Mouse (Mus musculus): ENCODE results near the gene Auts2.
A peak's percentile ranks its signal among the peaks of the same experiment; 100 is the strongest.

The Auts2 gene

DNA sequence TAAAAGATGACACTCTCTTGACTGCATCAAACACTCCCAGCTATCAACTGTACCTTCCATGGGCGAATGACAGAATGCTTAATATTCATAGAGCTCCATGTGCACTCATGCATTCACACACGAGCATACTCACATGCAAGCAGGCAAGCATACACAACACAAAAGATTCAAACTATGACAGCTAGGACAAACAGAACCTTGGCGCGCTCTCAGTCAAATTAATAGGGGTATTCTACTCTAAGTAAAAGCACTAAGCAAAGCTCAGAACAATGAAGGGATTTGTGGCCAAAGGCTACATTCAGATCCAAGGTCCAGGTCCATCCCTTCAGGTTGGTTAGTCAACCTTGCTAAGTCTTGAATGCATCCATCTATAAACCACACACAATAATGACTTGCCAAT is 219.5 kb downstream of the Auts2 start:
- no peak for DNase-seq (ENCODE audit: low read depth, low spot score)

DNA sequence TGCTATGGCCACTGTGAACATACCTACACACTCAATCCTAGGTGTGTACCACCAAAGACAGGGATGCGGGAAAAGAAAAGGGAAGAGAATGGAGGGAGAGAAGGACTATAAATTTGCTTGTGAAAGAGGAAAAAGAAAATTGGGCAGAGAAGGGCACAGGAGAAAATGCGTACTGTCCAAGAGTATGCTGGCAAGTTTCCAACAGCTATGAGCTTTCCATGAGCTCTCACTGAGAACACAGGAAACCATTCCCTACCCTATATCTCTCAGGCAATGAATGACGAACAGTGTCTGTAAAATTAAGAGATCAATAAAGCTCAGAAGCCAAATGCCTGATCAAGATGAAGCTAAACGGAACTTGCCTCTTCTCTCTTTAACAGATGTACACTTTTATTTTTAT is 220.2 kb downstream of the Auts2 start:
- DNase-seq (ENCODE audit: low read depth, low spot score), result no peak

DNA sequence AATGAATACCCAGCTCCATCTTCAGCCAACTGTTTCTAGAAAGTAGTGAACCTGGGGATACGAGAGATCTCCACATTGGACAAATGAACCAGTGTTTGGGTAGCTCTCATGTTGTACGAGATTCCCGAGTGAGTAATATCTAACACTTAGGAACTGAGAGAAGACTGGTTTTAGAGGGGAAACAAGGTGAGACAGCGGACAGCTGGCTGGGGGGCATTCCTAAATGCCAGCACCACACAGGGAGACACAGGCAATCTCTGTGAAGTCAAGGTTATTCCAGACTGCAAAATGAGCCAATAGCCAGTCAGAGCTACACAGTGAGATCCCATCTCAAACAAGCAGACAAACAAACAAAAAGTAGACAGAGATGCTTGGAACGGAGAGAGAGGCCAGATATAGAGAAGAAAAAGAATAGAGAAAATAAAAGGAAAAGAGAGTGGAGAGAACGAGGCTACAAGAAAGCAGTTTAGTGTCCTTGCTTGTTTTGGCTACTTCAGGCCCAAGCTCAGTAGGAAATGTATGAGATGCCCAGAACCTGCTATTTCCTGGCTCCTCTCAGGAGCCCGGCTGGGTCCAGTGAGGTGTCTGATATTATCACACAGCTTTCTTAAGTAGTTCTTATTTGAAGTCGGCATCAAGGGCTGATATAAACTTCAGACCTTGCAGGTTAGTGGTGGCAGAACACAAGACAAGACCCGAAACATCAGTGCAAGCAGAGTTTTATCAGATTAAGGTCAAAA is 224.9 kb downstream of the Auts2 start:
- DNase-seq (ENCODE audit: low read depth, low spot score), result no peak

DNA sequence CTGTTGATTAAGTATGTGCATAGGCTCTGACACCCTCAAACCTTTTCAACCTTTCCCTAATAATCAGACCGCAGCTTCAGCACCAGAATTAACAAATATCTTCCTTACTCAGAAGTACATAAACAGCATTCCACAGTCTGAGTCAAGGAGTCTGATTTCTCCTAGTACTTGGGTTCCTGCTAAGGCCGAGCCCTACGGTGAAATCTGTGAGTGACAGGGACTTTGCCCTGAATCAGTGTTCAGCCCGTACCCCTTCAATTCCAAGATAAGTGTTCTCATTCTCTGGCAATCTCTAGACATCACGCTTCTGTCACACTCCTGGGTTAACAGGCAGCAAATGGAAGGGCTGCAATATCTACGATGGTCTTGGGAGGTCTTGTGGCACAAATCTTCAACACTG is 226.2 kb downstream of the Auts2 start:
- no peak for DNase-seq (ENCODE audit: low read depth, low spot score)

DNA sequence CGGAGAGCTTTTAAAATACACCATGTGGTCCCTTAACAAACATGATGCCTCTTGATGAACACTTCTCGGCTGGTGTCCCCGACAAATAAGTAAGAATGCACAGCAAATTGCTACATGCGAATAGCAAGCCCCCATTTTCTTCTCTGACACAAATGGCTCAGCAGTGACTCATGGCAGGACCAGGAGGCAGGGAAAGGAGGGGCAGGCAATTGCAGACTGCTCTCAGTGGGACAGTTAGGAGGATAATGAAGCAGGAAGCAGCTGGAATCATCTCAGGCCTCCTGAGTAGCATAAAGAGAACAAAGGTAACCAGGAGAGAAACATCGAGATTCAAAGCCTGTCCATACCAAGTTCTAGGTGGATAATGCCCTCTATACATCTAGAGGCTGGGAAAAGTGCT is 228.8 kb downstream of the Auts2 start:
- DNase-seq (ENCODE audit: low read depth, low spot score), result no peak

DNA sequence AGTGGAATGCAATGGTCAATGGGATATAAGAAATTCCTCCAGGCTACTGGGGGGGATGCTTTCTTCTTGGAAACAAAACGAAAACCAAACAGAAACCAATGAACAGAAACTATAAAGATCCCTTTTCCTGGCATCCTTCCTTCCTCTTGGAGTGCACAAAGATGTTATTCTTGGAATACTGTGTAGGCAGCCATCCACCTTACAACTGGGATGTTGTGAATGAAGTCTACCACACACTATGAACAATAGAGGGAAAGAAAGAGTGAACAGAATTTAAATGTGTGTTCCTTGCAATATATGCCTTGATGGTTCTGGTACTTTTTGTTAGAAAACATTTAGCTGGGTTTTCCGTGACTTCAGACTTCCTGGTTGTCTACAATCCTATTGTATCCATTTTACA is 236.1 kb downstream of the Auts2 start:
- no peak for DNase-seq (ENCODE audit: low read depth, low spot score)

DNA sequence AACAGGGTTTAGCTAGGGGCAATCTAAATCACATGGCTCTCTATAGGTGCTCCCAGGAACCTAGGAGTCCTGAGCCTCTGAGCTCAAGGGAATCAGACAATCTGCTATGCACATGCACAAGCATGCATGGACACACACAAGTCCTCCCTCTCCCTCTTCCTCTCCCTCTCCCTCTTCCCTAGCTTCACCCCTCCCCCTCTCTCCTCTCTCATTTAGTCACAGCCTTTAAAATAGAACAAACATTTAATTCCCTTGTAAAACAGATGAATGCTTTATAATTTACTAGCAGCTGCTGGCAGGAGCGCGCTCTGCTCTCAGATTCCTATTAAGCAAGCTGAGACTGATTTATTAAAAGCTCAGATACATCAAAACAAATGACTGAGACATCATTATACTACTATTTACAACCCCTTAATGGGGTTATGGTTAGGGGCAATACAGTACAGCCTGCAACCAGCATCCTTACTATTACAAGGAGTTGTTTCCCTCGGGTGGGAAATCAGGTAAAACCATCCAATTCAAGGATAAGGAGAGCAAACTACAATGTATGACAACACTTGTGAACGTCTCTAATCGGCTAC is 237.7 kb downstream of the Auts2 start:
- DNase-seq (ENCODE audit: low read depth, low spot score), result no peak

DNA sequence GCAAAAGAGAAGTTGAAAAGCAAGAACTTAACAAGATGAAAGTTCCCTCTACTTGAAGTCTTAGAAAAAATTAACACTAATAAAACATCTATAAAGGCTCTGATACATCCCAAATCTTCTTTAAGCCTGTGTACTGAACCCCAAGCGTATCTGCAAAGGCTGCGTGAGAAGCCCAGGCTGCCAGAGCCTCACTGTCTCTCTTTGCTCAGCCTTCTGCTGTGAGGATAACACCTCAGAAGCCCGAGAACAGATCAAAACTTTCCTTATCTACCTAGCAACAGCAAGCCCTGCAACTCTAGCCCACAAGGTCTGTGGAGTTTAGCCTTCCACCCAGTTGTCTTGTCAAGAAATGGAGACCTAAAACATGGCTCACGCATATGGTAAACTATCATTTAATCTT is 240.4 kb downstream of the Auts2 start:
- no peak for DNase-seq (ENCODE audit: low read depth, low spot score)

DNA sequence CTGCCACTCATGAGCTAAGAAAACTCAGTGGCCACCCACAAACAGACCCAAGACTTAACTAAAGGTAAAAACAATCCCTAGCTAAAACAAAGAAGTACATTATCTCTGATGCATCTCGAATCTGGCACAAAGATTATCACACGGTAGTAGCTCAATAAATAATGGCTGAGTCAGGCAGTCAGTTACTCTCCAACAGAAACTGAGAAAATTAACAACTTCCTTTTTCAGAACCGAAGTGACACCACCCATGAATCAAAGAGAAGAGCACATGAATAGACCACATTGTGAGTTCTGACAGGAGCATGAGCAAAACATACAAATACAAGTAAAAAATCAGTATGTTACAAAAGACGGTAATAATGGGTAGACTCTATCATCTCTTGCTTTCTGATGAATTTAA is 242.3 kb downstream of the Auts2 start:
- DNase-seq (ENCODE audit: low read depth, low spot score), result no peak

DNA sequence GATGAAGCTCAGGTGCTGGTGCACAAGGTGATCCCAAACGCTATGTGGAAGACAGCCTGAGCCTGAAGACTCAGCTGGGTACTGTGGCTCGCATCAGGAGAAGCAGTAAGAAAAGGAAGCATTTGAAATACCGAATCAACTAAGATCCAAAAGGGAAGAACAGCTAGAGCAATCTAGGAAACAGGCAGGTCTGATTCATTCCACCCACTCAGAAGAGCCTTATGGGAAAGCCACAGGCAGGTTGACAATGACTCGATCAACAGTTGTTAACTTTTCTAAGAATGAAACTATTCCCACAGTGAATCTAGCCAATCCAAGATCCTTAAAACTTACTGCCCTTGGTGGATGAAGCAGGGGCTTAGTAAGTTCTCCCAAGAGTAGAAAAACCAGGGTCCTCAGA is 243.4 kb downstream of the Auts2 start:
- DNase-seq (ENCODE audit: low read depth, low spot score), result no peak

DNA sequence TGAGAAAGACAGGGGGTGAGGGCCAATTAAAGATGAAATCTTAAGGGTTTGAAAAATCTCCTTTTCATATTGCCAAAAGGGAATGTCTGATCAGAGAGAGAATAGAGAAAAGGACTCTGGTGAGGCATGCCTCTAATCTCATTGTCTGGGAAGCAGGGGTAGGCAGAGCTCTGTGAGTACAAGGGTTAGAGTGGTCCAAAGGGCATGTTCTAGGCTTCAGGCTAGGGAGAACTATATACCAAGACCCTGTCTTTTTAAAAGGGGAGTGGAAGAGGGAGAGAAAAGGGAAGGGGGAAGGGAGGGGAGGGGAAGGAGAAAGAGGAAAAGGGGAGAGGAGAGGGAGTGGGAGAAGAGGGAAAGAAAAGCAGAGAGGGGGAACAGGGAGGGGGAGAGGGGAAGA is 244.1 kb downstream of the Auts2 start:
- no peak for DNase-seq (ENCODE audit: low read depth, low spot score)

DNA sequence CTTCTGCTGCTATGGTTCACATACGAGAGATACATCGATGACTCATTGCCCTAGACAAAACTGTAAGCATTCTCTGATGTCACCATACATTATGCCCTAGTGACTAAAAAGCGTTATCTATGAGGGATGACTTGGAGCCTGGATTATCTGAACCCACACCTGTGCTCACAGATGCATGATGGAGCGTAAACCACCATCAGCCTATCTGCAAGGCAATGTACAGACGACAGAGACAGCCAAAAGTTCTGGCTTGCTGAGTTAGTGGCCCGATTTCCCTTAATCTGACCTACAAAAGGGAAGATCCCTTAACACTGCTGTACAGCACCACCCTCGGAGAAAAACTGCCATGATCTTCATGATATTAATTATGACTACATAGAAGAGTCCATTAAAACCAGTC is 245.8 kb downstream of the Auts2 start:
- no peak for DNase-seq (ENCODE audit: low read depth, low spot score)

DNA sequence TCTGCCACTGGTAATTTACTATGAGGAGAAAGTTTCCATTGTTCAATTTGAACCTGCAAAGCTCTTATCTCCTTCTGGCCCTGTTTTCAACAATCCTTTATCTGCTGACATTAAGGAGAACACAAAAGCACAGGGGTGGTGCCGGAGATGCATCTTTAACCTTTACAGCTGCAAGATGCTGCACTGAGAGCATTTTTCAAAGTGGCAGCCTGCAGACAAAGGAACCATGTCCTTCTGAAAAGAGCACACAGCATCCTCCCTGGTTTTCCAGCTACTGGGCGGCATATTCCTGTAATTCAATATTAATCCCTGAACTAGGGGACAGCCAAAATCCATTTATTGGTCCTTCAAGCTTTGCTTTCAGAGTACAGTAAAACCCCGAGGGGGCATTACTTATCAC is 248.7 kb downstream of the Auts2 start:
- DNase-seq (ENCODE audit: low read depth, low spot score), result peak; percentile 22

DNA sequence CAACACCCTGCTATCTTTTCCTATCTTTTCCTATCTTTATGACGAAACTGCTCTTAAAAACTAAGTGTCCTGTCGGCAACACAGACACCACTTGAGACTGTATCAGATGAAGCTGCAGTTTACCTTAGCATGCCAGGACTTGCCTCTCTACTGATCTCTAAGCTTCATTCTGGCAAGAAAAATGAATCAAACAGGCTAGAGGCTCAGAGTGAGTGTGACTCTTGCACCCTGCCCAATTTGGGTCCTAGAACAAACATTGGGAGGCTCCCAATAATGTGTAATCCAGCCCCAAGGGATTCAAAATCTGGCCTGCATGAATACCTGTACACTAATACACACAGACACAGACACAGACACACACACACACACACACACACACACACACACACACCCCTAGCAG is 250.2 kb downstream of the Auts2 start:
- DNase-seq (ENCODE audit: low read depth, low spot score), result no peak

DNA sequence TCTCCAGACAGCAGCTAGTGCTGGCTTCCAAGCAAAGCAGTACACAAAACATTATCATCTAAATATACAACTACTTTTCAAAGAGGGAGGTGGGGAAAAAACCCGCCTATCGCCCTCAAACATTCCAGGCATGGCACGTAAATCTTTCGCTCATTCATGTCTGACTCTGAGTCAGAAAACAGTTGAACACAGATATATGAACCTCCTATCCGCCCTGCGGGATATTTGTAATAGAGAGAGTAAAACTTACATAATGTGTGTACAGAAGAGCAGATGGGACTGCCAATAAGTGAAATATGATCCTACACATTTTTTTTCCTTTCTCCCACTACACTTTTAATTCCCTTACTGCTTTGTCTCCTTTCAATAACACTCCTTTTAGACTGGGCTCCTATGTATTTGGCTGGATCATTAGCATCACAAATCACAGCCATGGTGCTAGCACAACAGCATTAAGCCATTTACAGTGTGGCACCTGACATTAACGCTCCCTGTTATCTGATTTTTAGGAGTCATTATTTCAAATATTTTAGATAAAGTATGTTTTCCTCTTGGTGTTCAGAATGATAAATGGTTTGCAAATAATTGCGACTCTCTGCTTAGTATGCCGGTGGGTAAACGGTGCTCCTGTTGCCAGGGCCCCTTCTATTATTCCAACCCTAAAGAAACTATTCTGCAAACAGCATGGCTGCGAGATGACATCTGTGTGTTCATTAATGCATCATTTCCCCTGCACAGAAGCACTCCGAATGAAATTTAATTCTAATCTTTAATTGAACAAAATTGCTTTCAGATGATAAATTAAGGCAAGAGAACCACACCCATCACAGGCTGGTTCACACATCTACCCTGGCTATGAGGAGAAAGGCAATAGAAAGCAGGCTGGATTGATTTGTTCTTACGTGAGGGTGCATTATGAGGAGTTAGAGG is 252.3 kb downstream of the Auts2 start:
- no peak for DNase-seq (ENCODE audit: low read depth, low spot score)

DNA sequence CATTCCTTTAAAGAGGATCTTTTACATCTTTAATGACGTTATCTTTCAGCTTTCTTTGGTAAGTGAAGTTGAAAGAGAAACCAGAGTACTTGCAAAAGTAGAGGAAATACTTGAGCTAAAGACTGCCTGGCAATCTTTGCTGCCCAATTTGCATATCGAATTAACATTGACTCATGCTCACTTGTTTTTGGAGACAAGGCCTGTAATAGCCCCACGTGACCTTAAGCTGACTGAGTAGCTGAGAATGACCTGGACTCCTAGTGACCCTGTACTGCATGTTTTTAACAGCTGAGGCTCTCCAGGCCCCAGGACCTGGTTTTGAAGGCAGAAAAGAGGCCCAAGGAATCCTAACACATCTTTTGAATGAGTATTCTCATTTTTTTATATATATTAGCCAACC is 259.4 kb downstream of the Auts2 start:
- DNase-seq (ENCODE audit: low read depth, low spot score), result no peak

DNA sequence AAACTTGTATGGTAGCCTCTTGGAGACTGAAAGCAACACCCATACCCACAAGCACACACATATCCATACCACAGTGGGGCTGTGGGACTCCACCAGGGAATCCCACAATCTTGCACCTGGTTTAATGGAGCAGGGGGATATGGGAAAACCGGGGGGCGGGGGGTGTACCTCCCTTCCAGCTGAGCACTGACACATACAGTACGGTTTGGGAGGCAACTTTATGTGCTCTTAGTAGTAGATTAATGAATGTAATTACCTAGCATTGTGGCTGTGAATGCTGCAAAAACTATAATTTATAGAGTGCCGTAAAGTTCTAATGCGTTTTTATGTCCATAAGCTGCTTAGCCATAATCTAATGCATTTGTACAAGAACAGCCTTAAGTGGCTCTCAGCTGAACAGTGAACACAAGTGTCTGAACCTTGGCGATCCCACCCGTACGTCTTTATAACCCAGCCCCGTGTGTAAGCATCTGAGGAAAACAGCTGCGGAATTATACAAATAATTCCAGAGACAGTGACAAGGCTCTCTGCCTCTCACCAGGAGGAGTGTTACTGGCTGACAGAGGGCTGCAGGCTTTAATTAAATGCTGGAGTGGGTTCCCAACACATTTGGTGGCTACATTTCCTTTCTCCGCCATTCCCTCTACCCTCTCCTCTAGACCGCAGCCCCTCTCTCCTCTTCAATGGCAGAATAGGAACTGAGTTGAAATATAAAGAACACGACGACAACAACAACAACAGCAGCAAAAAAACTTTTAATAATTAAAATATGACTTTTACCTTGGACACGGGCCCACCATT is 268.8 kb downstream of the Auts2 start:
- no peak for DNase-seq (ENCODE audit: low read depth, low spot score)

DNA sequence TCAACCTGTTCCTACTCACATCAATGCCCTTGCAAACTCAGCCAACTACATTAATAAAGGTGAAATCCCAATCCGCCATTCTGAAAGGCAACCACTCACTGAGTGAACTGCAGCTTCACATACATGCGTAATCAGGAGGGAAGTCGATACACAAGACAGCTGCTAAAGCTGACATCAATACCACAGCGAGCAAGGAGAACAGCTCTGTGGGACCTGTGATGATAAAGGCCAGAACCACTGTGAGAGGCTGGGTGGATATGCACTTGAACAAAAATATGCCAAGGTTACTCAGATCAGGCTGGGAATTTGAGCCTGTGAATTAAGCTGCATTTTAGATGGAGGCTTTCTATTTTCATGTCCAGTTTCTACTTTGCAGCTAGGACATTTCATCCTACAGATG is 271.0 kb downstream of the Auts2 start:
- no peak for DNase-seq (ENCODE audit: low read depth, low spot score)

DNA sequence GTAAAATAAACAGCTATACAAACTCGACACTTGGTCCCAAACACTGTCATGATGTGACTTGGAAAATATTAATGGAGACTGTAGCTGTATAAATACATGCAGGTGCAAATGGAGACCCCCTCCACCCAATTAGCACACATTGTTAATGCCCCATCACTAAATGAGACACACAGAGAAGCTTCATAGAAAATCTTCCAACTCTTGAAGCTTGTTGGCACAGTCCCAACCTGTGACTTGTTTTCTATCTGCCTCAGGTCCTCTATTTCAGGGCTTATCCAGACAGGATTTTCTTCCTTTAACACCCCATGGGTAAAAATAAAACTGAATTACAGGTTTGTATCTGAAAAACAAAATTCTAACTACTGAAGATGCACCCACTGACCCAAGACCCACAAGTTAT is 272.2 kb downstream of the Auts2 start:
- no peak for DNase-seq (ENCODE audit: low read depth, low spot score)

DNA sequence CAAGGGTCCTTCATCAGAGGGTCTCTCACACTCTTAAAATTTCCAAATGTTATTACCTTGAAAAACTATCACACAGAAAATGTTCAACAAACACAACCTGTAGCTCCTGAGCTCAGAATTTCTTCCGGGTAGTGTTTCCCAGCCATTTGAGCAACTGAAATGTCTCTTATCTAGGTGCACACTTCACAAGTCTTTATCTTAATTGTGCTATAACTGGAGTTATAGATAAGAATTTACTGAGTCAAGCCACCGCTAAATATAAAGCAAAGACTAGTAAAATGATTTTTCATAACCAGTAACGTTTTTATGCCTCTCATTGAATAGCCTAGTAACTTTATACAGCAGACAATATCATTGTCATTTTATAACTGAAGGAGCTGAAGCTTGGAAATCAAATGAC is 273.1 kb downstream of the Auts2 start:
- no peak for DNase-seq (ENCODE audit: low read depth, low spot score)

DNA sequence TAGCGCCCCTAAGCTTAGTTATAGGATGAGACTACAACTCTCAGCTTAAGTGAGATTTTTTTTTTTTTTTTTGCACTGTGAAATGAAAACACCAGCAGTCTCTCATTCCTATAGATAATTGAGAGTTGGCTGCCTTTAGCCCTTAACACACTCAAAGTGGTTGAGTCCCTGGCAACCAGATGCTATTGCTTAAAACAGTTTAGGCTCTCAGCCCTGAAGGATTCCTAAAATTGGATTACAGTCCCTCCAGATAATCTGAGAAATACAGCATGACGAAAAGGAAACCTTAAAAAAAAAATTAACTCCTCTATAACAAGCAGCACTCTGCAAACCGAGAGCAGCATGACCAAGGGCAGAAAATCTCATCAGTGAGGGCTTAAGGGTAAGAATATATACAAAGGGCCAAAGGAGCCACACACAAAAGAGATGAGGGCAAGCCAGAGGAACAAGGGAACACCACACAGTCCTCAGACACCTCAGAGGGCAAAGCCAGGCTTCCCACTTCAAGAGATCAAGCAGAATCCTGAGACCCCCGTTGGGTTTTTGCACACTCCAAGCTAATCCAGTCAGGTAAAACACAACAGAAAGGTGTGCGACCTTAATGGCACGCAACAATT is 274.7 kb downstream of the Auts2 start:
- no peak for DNase-seq (ENCODE audit: low read depth, low spot score)
